Mouse (Mus musculus): Measurements from ENCODE around the gene Als2cr12.

DNA sequence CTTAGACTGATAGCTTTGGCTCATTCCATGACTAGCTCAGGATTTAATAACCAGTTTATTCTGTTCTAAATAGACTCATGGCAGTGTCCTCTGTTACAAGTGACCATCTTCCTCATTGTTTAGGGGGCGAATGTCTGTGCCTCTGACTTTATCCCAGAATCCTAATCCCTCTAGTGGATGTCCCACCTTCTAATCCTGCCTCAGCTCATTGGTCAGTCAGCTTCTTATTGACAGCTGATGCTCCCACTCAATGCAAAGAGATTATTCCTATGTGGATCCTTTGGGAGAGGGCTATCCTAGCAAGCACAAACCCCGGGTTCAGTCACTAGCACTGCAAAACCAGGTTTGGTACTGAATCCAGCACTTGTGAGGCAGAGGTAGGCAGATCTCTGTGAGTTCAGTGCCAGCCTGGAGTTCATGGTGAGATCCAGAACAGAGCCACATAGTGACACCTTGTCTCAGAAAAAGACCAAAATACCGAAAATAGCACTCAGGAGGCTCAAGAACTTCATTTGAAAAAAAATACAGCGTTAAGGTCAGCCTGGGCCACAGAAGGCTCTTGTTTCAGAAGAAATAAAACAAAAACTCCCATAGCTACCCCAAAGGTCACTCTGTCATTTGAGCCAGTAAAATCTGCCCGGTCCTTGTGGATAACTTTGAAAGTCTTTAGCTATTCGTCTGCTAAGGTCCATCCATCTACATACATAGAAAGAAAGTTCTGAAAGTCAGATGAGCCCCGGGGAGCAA lies 27.4 kb upstream of the Als2cr12 start:
- TF ChIP-seq POLR2A (IDR thresholded peaks at IDR 0.05; ENCODE audit: control insufficient read depth, low read depth, low read length) (no peak), CTCF (IDR thresholded peaks at IDR 0.05; ENCODE audit: control insufficient read depth, insufficient read depth, insufficient replicate concordance, low read depth, low read length) (no peak)

All from testis, adult 2 months (tissue).